Mouse (Mus musculus): ENCODE data around the gene Apoc1. TPM values are rescaled to one million over a fixed set of nuclear protein-coding genes. Genes with fewer than 3 reads are reported as not detected.
A peak's percentile ranks its signal among the peaks of the same experiment; 100 is the strongest.

The Apoc1 gene
- total and polyA plus RNA-seq, 3 experiments = 0.35 TPM; not detected in 2

GRCm38 (mm10) chr7:19726541-19726940 lies 34.1 kb upstream of the Apoc1 start:
- peak; percentile 69 for DNase-seq (ENCODE audit: low read depth, low spot score)
- Histone ChIP-seq H3K27me3 (ENCODE audit: control insufficient read depth in 1 of 2, insufficient read depth in 2 of 2, low read length in 2 of 2) (no peaks in the 10 kb centered on the region), H3K9ac (ENCODE audit: control insufficient read depth, low read depth, low read length, poor library complexity, severe bottlenecking) (no peak overlapping the region), H3K9me3 (replicated peaks; ENCODE audit: insufficient read depth, low read length) (no peaks in the 10 kb centered on the region), H3K4me1 (ENCODE audit: control insufficient read depth in 1 of 2, insufficient read depth in 2 of 2, low read length in 2 of 2) (peaks cover 0 to 10% of the 10 kb centered on the region in 2 experiments; a peak in 2 of 4 replicates), H3K79me2 (ENCODE audit: control insufficient read depth, insufficient read depth, low read length, poor library complexity) (no peaks in the 10 kb centered on the region), H3K4me3 (ENCODE audit: control insufficient read depth in 1 of 2, insufficient read depth in 1 of 2, low read depth in 2 of 2, low read length in 2 of 2) (no peak overlapping the region), H3K27ac (ENCODE audit: control insufficient read depth, low read depth, low read length) (no peak overlapping the region), H3K36me3 (ENCODE audit: control insufficient read depth in 1 of 2, insufficient read depth in 2 of 2, low read length in 2 of 2) (peaks cover 0 to 5% of the 10 kb centered on the region in 2 experiments; a peak in 2 of 4 replicates)
- no peak for TF ChIP-seq MAX (IDR thresholded peaks at IDR 0.05; ENCODE audit: low read length)
- TF ChIP-seq RCOR1 (IDR thresholded peaks at IDR 0.05; ENCODE audit: low read depth, low read length) = no peak
- peak; percentile 29; the same call in 1 of the 2 replicates for TF ChIP-seq SIN3A (IDR thresholded peaks at IDR 0.05; ENCODE audit: low read length)
- TF ChIP-seq NELFE (IDR thresholded peaks at IDR 0.05; ENCODE audit: low read depth, low read length) = no peak

DNA sequence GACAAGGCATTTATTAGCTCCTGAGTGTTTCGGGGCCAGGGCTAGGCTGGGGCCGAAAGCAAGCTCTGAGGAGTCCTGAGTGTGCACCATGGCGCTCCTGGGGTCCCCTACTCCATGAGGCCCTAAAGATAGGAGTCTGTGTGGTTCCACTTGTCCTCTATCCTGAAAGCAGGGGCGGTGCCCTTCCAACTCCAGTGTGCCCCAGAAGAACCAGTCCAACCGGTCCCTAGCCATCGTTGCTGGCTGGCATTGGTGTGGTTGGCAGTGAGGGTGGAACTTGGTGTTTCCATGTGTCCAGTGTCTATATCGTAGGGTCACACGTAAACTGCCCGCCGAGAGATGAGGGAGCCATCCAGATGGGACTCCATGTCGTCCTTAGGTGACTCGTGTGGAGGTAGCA lies 31.7 kb upstream of the Apoc1 start:
- H3K27ac ChIP-seq (ENCODE audit: control insufficient read depth, low read depth, low read length) = no peak overlapping the region
- no peaks in the 10 kb centered on the region for H3K9me3 ChIP-seq (replicated peaks; ENCODE audit: insufficient read depth, low read length)
- no peak overlapping the region for H3K4me3 ChIP-seq (ENCODE audit: control insufficient read depth in 1 of 2, insufficient read depth in 1 of 2, low read depth in 2 of 2, low read length in 2 of 2)
- no peaks in the 10 kb centered on the region for H3K79me2 ChIP-seq (ENCODE audit: control insufficient read depth, insufficient read depth, low read length, poor library complexity)
- no peak for TF ChIP-seq JUND (IDR thresholded peaks at IDR 0.05; ENCODE audit: low read depth, low read length)
- no peak for TF ChIP-seq UBTF (IDR thresholded peaks at IDR 0.05; ENCODE audit: borderline replicate concordance, insufficient read depth, low read depth, low read length)
- TF ChIP-seq NELFE (IDR thresholded peaks at IDR 0.05; ENCODE audit: low read depth, low read length) = no peak
- TF ChIP-seq HCFC1 (IDR thresholded peaks at IDR 0.05; ENCODE audit: low read depth, low read length) = no peak
- TF ChIP-seq USF1 (IDR thresholded peaks at IDR 0.05; ENCODE audit: low read depth, low read length) = no peak
- TF ChIP-seq CHD2 (IDR thresholded peaks at IDR 0.05; ENCODE audit: low read length) = no peak
- no peak for TF ChIP-seq ZNF384 (IDR thresholded peaks at IDR 0.05; ENCODE audit: low read depth, low read length)
- no peak for TF ChIP-seq TCF12 (IDR thresholded peaks at IDR 0.05; ENCODE audit: low read depth, low read length)
- no peak for TF ChIP-seq MXI1 (IDR thresholded peaks at IDR 0.05; ENCODE audit: low read depth, low read length)
- no peak for TF ChIP-seq ELF1 (IDR thresholded peaks at IDR 0.05; ENCODE audit: low read depth, low read length)
- TF ChIP-seq MYB (IDR thresholded peaks at IDR 0.05; ENCODE audit: low read depth, low read length) = no peak
- no peak for TF ChIP-seq ZKSCAN1 (IDR thresholded peaks at IDR 0.05; ENCODE audit: low read depth, low read length)
- no peak for TF ChIP-seq ZC3H11A (IDR thresholded peaks at IDR 0.05; ENCODE audit: low read depth, low read length)
- TF ChIP-seq ZMIZ1 (IDR thresholded peaks at IDR 0.05; ENCODE audit: low read depth, low read length) = no peak
- no peaks in the 10 kb centered on the region for H3K27me3 ChIP-seq (ENCODE audit: control insufficient read depth in 1 of 2, insufficient read depth in 2 of 2, low read length in 2 of 2)
- H3K4me1 ChIP-seq (ENCODE audit: control insufficient read depth in 1 of 2, insufficient read depth in 2 of 2, low read length in 2 of 2) = peaks cover 0 to 10% of the 10 kb centered on the region in 2 experiments; a peak in 2 of 4 replicates
- H3K9ac ChIP-seq (ENCODE audit: control insufficient read depth, low read depth, low read length, poor library complexity, severe bottlenecking) = no peak overlapping the region
- peaks cover 0 to 5% of the 10 kb centered on the region in 2 experiments; a peak in 2 of 4 replicates for H3K36me3 ChIP-seq (ENCODE audit: control insufficient read depth in 1 of 2, insufficient read depth in 2 of 2, low read length in 2 of 2)
- no peak for DNase-seq (ENCODE audit: low read depth, low spot score)
